Mouse (Mus musculus) gastrocnemius, postnatal 14 days (tissue): ENCODE results near the gene Wif1. TPM values are rescaled to one million over a fixed set of nuclear protein-coding genes. Genes with fewer than 3 reads are reported as not detected.

Experiments
- total RNA-seq, 2 experiments: library from RNA; stranded (reverse); gene quantifications; 2 replicates each; pipeline ENCODE4 v1.2.3; 2021

Gene Wif1
- total RNA-seq, 2 experiments from 2014 or later = 13.2 to 14.8 TPM

Other genes starting within 250 kb of the Wif1 start
- 10 to 100 TPM; 88.3 to 90.4 TPM for gene Msrb3, start 134.9 kb upstream of the Wif1 start, total RNA-seq
- 1 to 10 TPM; 8.0 to 8.6 TPM for gene Lemd3, start 54.6 kb upstream of the Wif1 start, total RNA-seq